Mouse (Mus musculus) lung, postnatal 0 days (tissue): ENCODE data around the gene Smoc1.

ENCODE experiments used
- CTCF ChIP-seq: IDR thresholded peaks from 2 replicates; pipeline ENCODE4 v1.5.1; 2016; ENCODE audit warnings: antibody characterized with exemption, mild to moderate bottlenecking
- EP300 ChIP-seq: IDR thresholded peaks from 2 replicates; pipeline ENCODE4 v1.6.1; 2016; ENCODE audit warnings: antibody characterized with exemption, mild to moderate bottlenecking, control low read depth

- TF ChIP-seq CTCF (no peak), EP300 (no peak)
Observed at GRCm38 (mm10) chr12:81055000-81055705, 28.5 kb downstream of the Smoc1 start.
